Mouse (Mus musculus): Measurements from ENCODE around the gene Apoc4.

The Apoc4 gene

DNA sequence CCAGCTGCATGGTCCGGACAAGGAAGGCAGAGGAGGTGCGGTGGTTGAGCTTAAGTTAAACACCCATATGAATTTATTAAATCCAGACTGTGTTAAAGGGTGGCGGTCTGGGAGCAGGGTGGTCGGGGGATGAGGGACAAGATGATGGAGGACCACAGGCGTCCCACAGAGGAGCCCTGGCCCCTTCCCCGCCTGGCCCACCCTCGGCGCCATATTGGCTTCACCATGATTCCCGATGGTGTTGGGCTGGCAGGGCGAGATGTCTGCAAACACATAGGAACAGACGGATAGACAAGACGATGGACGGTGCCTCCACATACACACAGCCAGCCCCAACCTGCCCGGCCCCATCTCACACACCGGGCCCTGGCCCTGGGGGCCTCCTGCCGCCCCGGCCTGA lies 48.1 kb downstream of the Apoc4 start:
- in situ Hi-C loops (cut with MboI, MseI) = no loop called here

DNA sequence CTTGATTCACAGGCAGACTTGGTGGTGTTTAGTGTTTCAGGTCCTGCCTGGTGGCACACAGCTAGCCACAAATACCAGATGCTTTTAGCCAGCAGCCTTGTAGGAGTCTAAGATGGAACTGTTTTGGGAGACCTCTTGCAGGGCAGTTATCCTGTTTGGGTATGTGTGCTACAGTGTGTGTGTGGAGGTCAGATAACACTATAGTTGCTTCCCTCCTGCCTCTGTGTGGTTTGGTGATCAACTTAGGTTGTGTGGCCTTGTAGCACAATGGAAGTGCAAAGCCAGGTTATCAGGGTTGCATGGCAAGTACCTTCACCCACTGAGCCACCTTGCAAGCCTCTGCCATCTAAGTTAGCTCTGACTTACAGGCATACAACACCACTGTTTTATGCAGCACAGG lies 48.6 kb downstream of the Apoc4 start:
- in situ Hi-C loops (cut with MboI, MseI) = no loop called here

DNA sequence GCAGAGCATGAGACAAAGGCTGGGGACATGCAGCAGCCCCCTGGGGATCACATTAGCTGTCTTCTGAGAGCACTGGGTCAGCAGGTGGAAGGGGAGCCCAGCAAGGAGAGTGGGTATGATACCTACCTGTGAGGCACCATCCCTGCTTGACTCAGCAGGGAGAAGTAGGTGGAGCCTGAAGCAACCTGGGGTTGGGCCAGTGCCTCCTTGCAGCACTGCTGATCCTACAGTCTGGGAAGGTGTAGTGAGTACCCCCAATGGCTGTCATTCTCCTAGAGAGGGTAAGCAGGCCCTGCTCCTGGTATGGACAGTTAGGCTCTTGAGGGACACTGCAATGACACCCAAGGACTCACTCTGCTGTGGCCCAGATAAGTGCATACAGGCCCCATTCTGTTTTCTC lies 49.0 kb downstream of the Apoc4 start:
- in situ Hi-C loops (cut with MboI, MseI) = no loop called here

DNA sequence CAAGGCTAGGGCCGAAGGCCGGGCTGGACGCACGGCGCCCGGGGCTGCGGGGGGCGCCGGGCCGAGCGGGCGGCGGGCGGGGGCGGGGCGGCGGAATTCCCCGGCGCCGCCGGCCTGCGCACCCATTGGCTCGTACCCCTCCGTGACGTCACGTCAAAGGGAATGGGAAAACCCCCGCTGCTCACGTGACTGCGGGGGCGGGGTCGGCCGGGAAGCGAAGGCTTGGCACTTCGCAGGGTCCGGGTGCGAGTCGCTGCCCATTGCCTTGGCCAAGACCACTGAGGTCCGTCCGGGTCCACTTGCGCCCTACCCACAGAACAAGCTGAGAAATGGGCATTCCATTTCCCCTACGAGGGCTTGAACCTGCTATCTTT lies 51.9 kb downstream of the Apoc4 start, which contains the start of gene Relb:
Relb (minus strand) TSS at position 78 of the 374 bp plus-strand sequence.
- in situ Hi-C loops (cut with MboI, MseI) = no loop called here

DNA sequence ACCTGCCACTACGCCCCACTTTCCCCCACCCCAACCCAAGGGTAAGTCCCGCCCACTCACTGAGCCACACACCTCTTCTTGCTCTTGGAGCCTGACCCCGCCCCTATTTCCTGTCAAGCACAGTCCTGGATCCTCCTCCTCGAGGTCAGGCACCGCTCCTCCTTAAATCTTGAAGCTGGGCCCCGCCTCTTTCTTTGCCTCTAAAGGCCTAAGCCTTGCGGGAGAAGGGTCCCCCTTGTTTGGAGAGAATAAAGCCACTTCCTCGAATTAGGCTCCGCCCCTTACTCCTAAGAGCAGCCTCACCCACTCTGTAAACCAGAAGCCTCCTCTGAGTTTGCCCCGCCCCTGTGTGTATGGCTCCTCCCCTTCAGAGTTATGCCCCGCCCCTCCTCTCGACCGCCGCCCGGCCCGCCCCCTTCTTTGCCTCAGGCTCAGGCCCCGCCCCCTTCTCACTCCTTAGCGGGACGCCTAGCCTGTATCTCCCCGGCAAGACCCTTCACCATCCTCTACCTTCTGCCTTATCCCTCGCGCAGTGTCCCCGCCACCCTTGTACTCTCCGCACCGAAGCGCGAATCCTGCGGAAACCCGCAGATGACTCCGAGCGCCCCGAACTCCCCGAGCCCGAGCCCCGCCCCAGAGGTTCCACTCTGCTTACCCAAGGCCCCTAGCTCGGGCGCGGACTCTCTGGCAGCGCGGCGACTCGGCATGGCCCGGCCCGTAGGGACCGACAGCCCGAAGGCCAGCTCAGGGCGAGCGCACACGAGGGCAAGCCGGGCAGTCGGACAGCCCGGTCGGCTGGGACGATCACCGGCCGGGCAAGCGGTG lies 52.5 kb downstream of the Apoc4 start:
- in situ Hi-C loops (cut with MboI, MseI) = no loop called here

DNA sequence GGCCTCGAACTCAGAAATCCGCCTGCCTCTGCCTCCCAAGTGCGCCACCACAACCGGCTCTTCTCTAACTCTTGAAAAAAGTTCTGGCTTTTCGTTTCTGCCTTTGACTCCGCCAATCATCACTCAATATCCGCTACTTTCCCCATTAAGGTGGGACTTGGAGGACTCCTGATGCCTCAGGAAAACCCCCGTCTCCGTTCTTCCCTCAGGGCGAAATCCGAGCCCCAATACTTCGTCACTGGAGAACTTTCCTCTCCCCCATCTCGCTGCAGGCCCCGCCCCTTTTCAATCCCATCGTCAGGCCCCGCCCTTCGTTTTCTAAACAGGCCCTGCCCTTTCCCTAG lies 53.1 kb downstream of the Apoc4 start:
- in situ Hi-C loops (cut with MboI, MseI) = no loop called here
